Mouse (Mus musculus): ENCODE measurements around the gene Tmem86a.

Gene Tmem86a

DNA sequence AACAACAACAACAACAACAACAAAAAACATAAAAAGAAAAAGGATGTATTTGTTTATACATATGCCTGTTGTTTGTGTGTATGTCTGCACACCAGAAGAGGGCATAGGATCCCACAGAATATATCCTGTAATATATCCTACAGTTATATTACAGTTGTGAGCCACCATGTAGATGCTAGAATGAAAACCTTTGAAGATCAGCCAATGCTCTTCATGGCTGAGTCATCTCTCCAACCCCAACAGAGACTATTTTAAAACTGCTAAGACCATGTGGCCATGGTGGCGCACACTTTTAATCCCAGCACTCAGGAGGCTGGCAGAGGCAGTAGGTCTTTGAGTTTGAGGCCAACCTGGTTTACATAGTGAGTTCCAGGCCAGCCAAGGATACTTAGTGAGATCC lies 22.9 kb upstream of the Tmem86a start:
- no peak for DNase-seq (ENCODE audit: low spot score in 2 of 2)

DNA sequence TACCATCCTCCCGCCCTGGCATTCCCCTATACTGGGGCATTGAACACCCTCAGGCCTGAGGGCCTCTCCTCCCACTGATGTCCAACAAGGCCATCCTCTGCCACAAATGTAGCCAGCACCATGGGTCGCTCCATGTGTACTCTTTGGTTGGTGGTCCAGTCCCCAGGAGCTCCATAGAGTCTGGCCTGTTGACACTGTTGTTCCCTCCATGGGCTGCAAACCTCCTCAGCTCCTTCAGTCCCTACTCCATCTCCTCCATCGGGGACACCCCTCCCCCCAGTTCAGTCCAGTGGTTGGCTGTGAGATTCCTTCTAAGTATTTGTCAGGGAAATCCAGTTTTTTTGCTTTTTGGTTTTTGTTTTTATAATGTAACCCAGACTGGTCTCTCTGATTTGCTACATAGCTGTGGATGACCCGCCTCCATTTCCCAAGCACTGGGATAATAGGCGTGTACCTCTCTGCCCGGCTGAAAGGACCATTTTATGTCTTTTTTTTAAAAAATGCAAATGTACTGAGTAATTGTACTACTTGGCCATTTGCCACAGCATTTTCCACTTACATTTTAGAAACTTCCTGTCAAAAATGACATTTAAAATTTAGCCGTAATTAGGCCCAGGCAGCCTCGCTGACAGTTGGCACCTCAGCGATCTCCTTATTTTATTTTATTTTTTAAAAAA lies 19.7 kb upstream of the Tmem86a start:
- DNase-seq (ENCODE audit: low spot score in 2 of 2): no peak

DNA sequence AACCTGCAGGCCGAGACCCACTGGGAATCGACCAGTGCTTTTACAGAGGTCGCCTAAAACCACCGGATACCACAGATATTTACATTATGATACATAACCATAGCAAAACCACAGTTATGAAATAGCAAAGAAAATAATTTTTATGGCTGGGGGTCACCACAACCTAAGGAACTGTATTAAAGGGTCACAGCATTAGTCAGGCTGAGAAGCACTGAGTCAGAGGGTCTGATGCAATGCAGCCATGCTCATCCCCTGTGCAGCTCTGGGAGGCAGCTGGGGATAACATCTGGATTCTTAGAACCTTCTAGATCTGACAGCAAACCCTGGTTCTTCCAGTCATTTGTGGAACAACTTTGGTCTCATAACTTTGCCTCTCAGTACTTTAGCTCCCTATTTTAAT lies 19.0 kb upstream of the Tmem86a start:
- DNase-seq (ENCODE audit: low spot score in 2 of 2): no peak

DNA sequence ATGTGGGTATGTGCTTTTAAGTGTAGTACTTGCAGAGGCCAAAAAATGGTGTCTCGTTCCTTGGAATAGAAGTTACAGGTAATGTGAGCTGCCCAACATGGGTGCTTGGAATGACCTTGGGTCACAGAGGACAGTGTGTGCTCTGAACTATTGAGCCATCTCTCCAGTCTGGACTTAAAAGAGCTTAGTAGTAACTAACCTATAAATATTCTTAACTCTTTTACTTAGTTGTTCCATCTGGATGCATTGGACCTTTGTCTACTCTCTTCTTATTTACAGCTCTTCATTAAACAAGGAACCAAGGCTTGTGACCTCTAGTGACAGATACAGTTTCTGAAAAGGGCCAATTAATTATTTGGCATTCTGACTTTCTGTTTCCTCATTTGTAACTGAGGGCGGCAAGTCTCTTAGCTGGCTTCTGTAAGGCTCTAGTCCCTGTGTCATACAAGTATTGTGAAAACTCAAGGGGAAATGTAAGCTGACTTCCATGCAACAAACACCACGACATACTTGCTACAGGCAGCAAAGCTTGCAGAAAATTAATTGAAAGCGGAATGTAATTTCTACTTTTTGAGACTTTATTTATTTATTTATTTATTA lies 15.5 kb upstream of the Tmem86a start:
- DNase-seq (ENCODE audit: low spot score in 2 of 2): no peak

DNA sequence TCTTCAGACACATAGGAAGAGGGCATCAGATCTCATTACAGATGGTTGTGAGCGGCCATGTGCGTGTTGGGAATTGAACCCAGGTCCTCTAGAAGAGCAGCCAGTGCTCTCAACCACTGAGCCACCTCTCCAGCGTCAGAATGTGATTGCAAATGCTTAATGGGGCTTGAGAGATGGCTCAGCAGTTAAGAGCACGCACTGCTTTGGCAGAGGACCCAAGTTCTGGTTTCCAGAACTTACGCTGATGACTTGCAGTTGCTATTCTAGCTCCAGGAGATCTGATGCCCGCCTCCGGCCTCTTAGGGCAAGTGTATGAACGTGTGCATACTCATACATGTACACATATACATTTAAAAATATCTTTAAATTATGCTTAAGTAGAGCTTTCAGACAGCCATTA lies 15.0 kb upstream of the Tmem86a start:
- no peak for DNase-seq (ENCODE audit: low spot score in 2 of 2)

GRCm38 (mm10) chr7:47041706-47042105 lies 8.7 kb upstream of the Tmem86a start:
- DNase-seq (ENCODE audit: low spot score in 2 of 2): no peak

DNA sequence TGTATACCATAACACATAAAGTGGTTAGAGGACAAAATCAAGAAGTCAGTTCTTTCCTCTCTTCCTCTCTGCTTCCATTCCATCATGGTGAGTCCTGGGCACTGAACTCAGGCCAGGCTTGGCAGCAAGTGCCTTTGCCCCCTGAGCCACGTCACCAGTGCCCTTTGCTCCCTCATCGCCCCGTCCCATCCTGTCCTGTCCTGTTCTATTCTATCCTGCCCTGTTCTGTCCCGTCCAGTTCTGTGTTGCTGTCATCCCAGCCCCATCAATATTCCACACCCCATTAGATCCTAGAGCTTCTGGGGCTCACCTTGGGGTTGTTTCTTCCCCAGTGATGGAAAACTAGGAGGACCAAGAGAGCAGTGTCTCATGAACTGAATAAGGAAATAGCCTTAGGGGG lies 8.3 kb upstream of the Tmem86a start:
- no peak for DNase-seq (ENCODE audit: low spot score in 2 of 2)

DNA sequence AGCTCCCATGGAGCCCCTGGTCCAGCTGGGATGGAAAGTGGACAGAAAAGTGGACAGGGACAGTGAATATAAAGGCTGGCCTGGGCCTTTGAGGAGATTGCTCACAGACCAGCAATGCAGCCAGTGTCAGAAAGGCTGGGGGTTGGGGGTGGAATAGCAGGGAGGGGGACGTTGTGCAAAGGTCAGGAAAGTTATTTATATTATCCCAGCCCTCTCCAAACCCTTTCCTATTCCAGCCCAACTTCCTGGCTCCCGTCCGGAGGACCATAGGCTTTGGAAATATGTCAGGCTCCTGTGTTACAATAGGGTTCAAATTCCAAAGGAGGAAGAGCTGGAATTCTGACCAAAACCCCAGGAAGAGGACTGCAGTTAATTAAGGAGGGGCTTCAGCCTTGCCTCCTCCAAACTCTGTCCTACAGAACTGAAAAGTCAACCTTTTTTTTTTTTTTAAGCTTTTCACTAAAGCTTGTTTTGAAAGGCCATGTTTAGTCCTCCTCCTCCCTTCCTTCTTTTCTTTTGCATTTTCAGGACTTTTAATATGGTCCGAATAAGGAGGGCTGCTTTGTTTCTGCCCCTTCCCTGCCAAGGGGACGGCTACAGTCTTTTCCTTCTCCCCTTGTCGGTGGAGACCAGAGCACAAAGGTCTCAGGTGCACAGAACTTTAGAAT lies 7.4 kb upstream of the Tmem86a start:
- no peak for DNase-seq (ENCODE audit: low spot score in 2 of 2)

GRCm38 (mm10) chr7:47050766-47051165 lies 365 bp downstream of the Tmem86a start:
- DNase-seq (ENCODE audit: low spot score in 2 of 2): peak in 1 of 2 experiments; percentile 65

DNA sequence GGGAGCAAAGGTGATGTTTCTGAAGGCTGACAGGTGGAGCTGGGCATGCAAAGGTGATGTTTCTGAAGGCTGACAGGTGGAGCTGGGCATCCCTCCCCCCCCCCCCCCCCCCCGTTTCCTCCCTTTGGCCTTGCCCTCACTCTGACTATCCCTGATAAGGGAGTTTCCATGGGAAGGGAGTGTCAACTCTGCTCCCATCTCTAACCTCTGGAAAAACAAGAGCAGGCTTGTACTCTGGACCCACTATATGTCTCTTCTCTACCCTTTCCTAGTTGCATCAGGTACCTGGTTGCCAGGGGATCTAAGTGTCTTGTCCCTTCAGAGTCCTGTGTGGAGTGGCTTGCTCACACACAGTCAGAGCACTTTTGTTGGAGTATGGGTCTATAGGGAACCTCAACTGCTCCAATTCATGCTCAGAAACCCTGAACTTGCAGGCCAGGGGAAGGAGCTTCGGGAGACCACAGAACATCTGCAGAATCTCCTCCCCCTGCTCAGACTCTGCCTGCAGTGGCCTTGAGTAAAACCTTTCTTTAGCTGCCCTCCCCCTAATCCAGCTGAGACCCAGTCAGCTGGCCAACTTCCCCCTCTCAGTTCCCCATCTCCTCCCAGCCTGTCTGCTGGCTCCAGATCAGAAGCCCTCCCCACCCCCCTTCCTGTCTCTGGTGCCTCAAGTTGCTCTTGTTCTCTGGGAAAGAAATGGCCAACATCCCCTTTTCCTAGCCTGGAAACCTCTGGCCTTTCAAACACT lies 1.2 kb downstream of the Tmem86a start:
- DNase-seq (ENCODE audit: low spot score in 2 of 2): peak in 1 of 2 experiments; percentile 64

DNA sequence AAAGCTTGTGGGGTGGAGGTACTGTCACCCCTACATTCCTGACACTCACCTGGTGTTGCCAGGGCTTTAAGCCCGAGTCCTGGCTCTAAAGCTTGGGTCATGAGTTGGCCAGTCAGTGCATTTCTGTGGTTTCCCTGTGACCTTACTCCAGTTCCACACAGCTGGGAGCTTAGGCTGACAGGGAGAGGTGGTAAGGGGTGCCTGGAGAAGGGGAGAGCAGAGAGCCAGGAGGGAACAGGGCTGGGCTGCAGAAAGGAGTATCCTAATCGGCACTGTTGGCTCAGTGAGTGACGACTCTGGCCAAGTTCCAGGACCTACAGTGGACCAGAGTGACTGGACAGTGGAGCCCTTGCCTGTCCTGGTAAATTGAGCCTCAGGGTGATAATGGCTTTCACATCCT lies 1.9 kb downstream of the Tmem86a start:
- no peak for DNase-seq (ENCODE audit: low spot score in 2 of 2)

GRCm38 (mm10) chr7:47053287-47053686 lies 2.9 kb downstream of the Tmem86a start:
- DNase-seq (ENCODE audit: low spot score in 2 of 2): no peak

- no peak for DNase-seq (ENCODE audit: low spot score in 2 of 2)
These were observed 4.3 kb downstream of the Tmem86a start for GRCm38 (mm10) chr7:47054666-47055065.

DNA sequence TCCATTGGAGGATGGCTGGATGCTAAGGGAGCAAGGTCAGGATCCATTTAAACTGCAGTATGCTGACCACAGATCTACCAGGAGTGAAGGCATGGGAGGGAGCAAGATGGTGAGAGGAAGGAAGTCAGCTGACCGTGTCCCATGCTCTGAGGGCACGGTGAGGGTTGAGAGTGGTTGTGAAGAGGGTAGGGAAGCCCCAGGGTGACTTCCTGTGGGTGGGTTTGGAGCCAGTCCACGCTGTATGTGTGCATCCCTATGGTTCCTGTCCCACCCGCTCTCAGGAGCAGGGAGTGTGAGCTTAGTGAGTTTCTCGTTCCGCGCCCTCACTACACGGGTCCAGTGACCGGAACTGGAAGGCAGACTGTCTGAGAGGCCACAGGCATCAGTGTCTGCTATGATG lies 5.3 kb downstream of the Tmem86a start:
- DNase-seq (ENCODE audit: low spot score in 2 of 2): no peak

DNA sequence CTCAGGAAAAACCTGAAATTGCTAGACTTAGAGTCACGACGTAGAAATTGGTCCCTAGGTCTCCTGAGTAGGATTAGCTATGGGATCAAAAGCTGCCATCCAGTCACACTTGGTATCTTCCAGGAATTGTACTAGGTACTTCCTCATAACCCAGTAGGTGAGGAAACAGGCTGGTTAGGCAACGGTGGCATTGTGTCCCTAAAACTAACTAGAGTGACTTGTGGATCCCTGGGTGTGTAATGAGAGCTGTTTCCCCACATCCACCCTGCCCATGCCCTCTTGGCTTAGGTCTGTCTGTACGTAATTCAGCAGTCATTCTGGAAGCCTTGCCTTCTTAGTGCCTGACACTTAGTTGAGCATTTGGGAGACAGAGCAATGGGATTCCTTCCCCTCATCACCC lies 5.9 kb downstream of the Tmem86a start:
- no peak for DNase-seq (ENCODE audit: low spot score in 2 of 2)

DNA sequence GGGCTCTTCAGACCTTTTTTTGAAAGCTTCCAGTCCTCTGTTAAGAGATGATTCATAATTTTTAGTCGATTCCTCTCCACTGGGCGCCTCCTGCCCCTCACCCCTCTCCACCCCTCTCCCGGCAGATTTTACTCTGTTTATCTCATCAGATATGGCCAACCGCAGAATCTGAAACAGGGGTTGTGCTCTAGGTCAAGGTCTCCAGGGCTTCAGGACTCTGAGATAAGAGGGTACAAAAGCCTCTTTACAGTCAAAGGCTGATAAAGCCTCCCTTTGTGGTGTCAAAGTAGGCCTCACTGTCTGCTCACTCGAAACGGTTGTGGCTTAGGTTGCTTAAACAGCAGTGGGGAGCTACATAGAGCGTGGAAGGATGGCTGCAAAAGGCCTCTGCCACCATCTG lies 8.9 kb downstream of the Tmem86a start:
- no peak for DNase-seq (ENCODE audit: low spot score in 2 of 2)

GRCm38 (mm10) chr7:47061560-47061959 lies 11.2 kb downstream of the Tmem86a start:
- DNase-seq (ENCODE audit: low spot score in 2 of 2): no peak

GRCm38 (mm10) chr7:47066942-47067341 lies 16.5 kb downstream of the Tmem86a start:
- DNase-seq (ENCODE audit: low spot score in 2 of 2): no peak

GRCm38 (mm10) chr7:47067879-47068278 lies 17.5 kb downstream of the Tmem86a start:
- no peak for DNase-seq (ENCODE audit: low spot score in 2 of 2)

GRCm38 (mm10) chr7:47072551-47072950 lies 22.1 kb downstream of the Tmem86a start:
- no peak for DNase-seq (ENCODE audit: low spot score in 2 of 2)

GRCm38 (mm10) chr7:47073536-47074521 lies 23.4 kb downstream of the Tmem86a start:
- no peak for DNase-seq (ENCODE audit: low spot score in 2 of 2)

Data from spleen, postnatal 10 days (tissue).